Comparison of ENCODE assay signal across 8 mouse cellular contexts in the genomic region with DNA sequence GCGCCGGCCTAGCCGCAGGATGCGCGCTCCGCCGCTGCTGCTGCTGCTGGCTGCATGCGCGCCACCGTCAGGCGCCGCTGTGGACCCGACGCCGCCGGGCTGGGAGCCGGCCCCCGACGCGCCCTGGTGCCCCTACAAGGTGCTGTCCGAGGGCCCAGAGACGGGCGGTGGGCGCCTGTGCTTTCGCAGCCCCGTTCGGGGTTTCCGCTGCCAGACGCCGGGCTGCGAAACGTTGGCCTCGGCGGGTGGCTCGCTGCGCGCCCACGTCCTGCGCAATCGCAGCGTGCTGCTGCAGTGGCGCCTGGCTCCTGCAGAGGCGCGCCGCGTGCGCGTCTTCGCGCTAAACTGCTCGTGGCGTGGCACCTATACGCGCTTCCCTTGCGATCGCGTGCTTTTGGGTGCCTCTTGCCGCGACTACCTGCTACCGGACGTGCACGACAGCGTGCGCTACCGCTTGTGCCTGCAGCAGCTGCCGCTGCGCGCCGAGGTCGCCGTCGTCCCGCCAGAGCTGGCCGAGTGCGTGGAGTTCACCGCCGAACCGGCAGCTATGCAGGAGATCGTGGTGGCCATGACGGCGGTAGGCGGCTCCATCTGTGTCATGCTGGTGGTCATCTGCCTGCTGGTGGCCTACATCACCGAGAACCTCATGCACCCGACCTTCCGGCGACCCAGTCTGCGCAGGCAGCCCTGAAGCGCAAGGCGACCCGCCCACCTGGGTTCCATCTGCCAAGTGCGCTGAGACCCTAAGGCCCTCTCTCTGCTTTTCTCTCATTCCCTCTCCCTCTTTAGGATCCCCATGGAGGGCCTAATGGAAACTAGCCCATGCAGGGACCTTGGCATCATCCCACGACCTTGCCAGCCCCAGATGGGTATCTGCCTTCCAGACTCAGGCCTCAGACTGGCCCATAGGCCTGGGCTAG. TPM values are rescaled to one million over a fixed set of nuclear protein-coding genes. Genes with fewer than 3 reads are reported as not detected.
DNase-seq lines count a peak whose midpoint lies in the region; ATAC-seq and TF ChIP-seq lines count a peak whose summit lies in the region.

No protein-coding gene starts in this region.

- ATAC-seq in hindbrain, embryonic 12.5 days (ENCODE audit: low FRiP score) = peak; percentile 76

- no peak overlapping the region for H3K27ac ChIP-seq in MEL (ENCODE audit: control insufficient read depth, low read depth, low read length)
- H3K27ac ChIP-seq in hindbrain, embryonic 12.5 days = peak overlapping the region; percentile 89

- H3K27me3 ChIP-seq in MEL (ENCODE audit: control insufficient read depth in 1 of 2, insufficient read depth in 2 of 2, low read length in 2 of 2) = peaks cover 0 to 5% of the 10 kb centered on the region in 2 experiments; a peak in 2 of 4 replicates
- peaks cover 25% of the 10 kb centered on the region for H3K27me3 ChIP-seq in hindbrain, embryonic 12.5 days

- TF ChIP-seq RAD21 in MEL (IDR thresholded peaks at IDR 0.05; ENCODE audit: low read depth, low read length) = no peak

- H3K4me3 ChIP-seq in MEL (ENCODE audit: control insufficient read depth in 1 of 2, insufficient read depth in 1 of 2, low read depth in 2 of 2, low read length in 2 of 2) = peak overlapping the region; percentile 53 to 70
- H3K4me3 ChIP-seq in hindbrain, embryonic 12.5 days = peak overlapping the region; percentile 76

- 0 out of 6 replicates have a peak, but pooled peaks of 1 of the 3 experiments have one; percentile 10 for TF ChIP-seq CTCF in MEL (IDR thresholded peaks at IDR 0.05 in 2 of 3, conservative IDR thresholded peaks at IDR 0.05 in 1 of 3; ENCODE audit: control insufficient read depth in 1 of 3, insufficient read depth in 1 of 3, low read depth in 2 of 3, low read length in 3 of 3, poor library complexity in 1 of 3, severe bottlenecking in 1 of 3)

- H3K36me3 ChIP-seq in MEL (ENCODE audit: control insufficient read depth in 1 of 2, insufficient read depth in 2 of 2, low read length in 2 of 2) = peaks cover 0 to 2% of the 10 kb centered on the region in 2 experiments; a peak in 1 of 4 replicates
- no peaks in the 10 kb centered on the region for H3K36me3 ChIP-seq in hindbrain, embryonic 12.5 days

- peak overlapping the region; percentile 89 for H3K4me2 ChIP-seq in hindbrain, embryonic 12.5 days (replicated peaks)

- no peaks in the 10 kb centered on the region for H3K9me3 ChIP-seq in MEL (replicated peaks; ENCODE audit: insufficient read depth, low read length)
- no peaks in the 10 kb centered on the region for H3K9me3 ChIP-seq in hindbrain, embryonic 12.5 days (replicated peaks)

- 1% methylated on average over 90 of the region's 92 CpGs for WGBS in hindbrain, embryonic 12.5 days

- DNase-seq in MEL (ENCODE audit: low read depth, low spot score) = peak; percentile 67
- peak; percentile 72 for DNase-seq in cerebellum, adult 8-10 months
- DNase-seq in frontal cortex, adult 2 months (ENCODE audit: extremely low spot score in 1 of 2, low spot score in 1 of 2) = peak; percentile 57 to 83
- DNase-seq in layer of hippocampus, postnatal 36 days = peak; percentile 75 to 81
- DNase-seq in lung, postnatal 10 days = peak; percentile 71
- DNase-seq in ovary, postnatal 14 days (ENCODE audit: low spot score) = peak; percentile 46
- peak; percentile 87 for DNase-seq in thymus, postnatal 0 days (ENCODE audit: low spot score)

- peak overlapping the region; percentile 68 for H3K9ac ChIP-seq in MEL (ENCODE audit: control insufficient read depth, low read depth, low read length, poor library complexity, severe bottlenecking)
- peak overlapping the region; percentile 84 for H3K9ac ChIP-seq in hindbrain, embryonic 12.5 days

- H3K79me2 ChIP-seq in MEL (ENCODE audit: control insufficient read depth, insufficient read depth, low read length, poor library complexity) = no peaks in the 10 kb centered on the region; the same call in 1 of the 2 replicates

- TF ChIP-seq EP300 in MEL (IDR thresholded peaks at IDR 0.05; ENCODE audit: low read depth in 1 of 2, low read length in 2 of 2) = no peak

- 0 out of 4 replicates have a peak, but pooled peaks of 1 of the 2 experiments have one; percentile 36 for TF ChIP-seq POLR2A in MEL (IDR thresholded peaks at IDR 0.05; ENCODE audit: control insufficient read depth in 1 of 2, insufficient read depth in 1 of 2, low read depth in 1 of 2, low read length in 2 of 2, poor library complexity in 1 of 2)

- peaks cover 0 to 9% of the 10 kb centered on the region in 2 experiments; a peak in 1 of 4 replicates for H3K4me1 ChIP-seq in MEL (ENCODE audit: control insufficient read depth in 1 of 2, insufficient read depth in 2 of 2, low read length in 2 of 2)
- peaks cover 21% of the 10 kb centered on the region for H3K4me1 ChIP-seq in hindbrain, embryonic 12.5 days

TF ChIP-seq in MEL, 35 proteins besides CTCF, POLR2A, EP300 and RAD21:
- TF ChIP-seq NELFE (IDR thresholded peaks at IDR 0.05; ENCODE audit: low read depth, low read length) = 0 out of 2 replicates have a peak, but pooled peaks have one; percentile 12
- TF ChIP-seq TCF12 (IDR thresholded peaks at IDR 0.05; ENCODE audit: low read depth, low read length) = no peak
- peak; percentile 69 for TF ChIP-seq MAX (IDR thresholded peaks at IDR 0.05; ENCODE audit: low read length)
- TF ChIP-seq SIN3A (IDR thresholded peaks at IDR 0.05; ENCODE audit: low read length) = 0 out of 2 replicates have a peak, but pooled peaks have one; percentile 2
- TF ChIP-seq NRF1 (IDR thresholded peaks at IDR 0.05; ENCODE audit: insufficient read depth, low read depth, low read length, poor library complexity, severe bottlenecking) = peak; percentile 67
- TF ChIP-seq POLR2AphosphoS2 (IDR thresholded peaks at IDR 0.05; ENCODE audit: low read length) = no peak

RNA-seq across cellular contexts. Expression of gene Fndc10, which starts 0.6 kb away (rescaled TPM):
- total RNA-seq in MEL (2012; rRNA removed) = 1.1 and 2.6 TPM in 2 replicates
- 1 to 10 TPM in 1 of 2 experiments, not detected in 1; 5.9 TPM for polyA plus RNA-seq in MEL (2012; ENCODE audit: insufficient read depth in 1 of 2, insufficient read length in 2 of 2, low read depth in 1 of 2, low replicate concordance in 2 of 2, missing spikeins in 1 of 2)
- polyA plus RNA-seq in frontal cortex, adult 2 months (2012; rRNA removed) = 52.0 and 57.4 TPM in 2 replicates
- polyA plus RNA-seq in hindbrain, embryonic 12.5 days (2016; fragmentation: Nextera tagmentation; extraction: Ambion mirVana) = 10.4 and 10.9 TPM in 2 replicates
- total RNA-seq in layer of hippocampus, postnatal 36 days (2021) = 10 to 100 TPM; 21.8 to 23.0 TPM
- 4.4 and 5.2 TPM in 2 replicates for polyA plus RNA-seq in thymus, postnatal 0 days (2015; fragmentation: Nextera tagmentation; extraction: Ambion mirVana)

RNA-seq across cellular contexts. Expression of gene Ssu72, which starts 9.9 kb away (rescaled TPM):
- 160 and 170 TPM in 2 replicates for total RNA-seq in MEL (2012; rRNA removed)
- 100 to 1,000 TPM; 140 to 267 TPM for polyA plus RNA-seq in MEL (2012; ENCODE audit: insufficient read depth in 1 of 2, insufficient read length in 2 of 2, low read depth in 1 of 2, low replicate concordance in 2 of 2, missing spikeins in 1 of 2)
- polyA plus RNA-seq in frontal cortex, adult 2 months (2012; rRNA removed) = 134 and 142 TPM in 2 replicates
- polyA plus RNA-seq in hindbrain, embryonic 12.5 days (2016; fragmentation: Nextera tagmentation; extraction: Ambion mirVana) = 140 and 144 TPM in 2 replicates
- total RNA-seq in layer of hippocampus, postnatal 36 days (2021) = 10 to 100 TPM; 78.3 to 82.6 TPM
- 194 and 202 TPM in 2 replicates for polyA plus RNA-seq in thymus, postnatal 0 days (2015; fragmentation: Nextera tagmentation; extraction: Ambion mirVana)

RNA-seq across cellular contexts. Expression of gene Mib2, which starts 25.7 kb away (rescaled TPM):
- 21.4 and 27.7 TPM in 2 replicates for total RNA-seq in MEL (2012; rRNA removed)
- polyA plus RNA-seq in MEL (2012; ENCODE audit: insufficient read depth in 1 of 2, insufficient read length in 2 of 2, low read depth in 1 of 2, low replicate concordance in 2 of 2, missing spikeins in 1 of 2) = 10 to 100 TPM in 1 of 2 experiments, not detected in 1; 38.3 TPM
- 136 and 143 TPM in 2 replicates for polyA plus RNA-seq in frontal cortex, adult 2 months (2012; rRNA removed)
- 32.5 and 39.1 TPM in 2 replicates for polyA plus RNA-seq in hindbrain, embryonic 12.5 days (2016; fragmentation: Nextera tagmentation; extraction: Ambion mirVana)
- total RNA-seq in layer of hippocampus, postnatal 36 days (2021) = 100 to 1,000 TPM in 1 of 2 experiments, 10 to 100 TPM in 1; 96.8 to 109 TPM
- polyA plus RNA-seq in thymus, postnatal 0 days (2015; fragmentation: Nextera tagmentation; extraction: Ambion mirVana) = 14.2 and 14.4 TPM in 2 replicates

RNA-seq across cellular contexts. Expression of gene Tmem240, which starts 39.9 kb away (rescaled TPM):
- 0.13 and 0.27 TPM in 2 replicates for total RNA-seq in MEL (2012; rRNA removed)
- under 1 TPM in 1 of 2 experiments, not detected in 1; 0.33 TPM for polyA plus RNA-seq in MEL (2012; ENCODE audit: insufficient read depth in 1 of 2, insufficient read length in 2 of 2, low read depth in 1 of 2, low replicate concordance in 2 of 2, missing spikeins in 1 of 2)
- polyA plus RNA-seq in frontal cortex, adult 2 months (2012; rRNA removed) = 62.9 and 63.6 TPM in 2 replicates
- polyA plus RNA-seq in hindbrain, embryonic 12.5 days (2016; fragmentation: Nextera tagmentation; extraction: Ambion mirVana) = 5.3 and 5.5 TPM in 2 replicates
- 10 to 100 TPM; 34.7 to 35.1 TPM for total RNA-seq in layer of hippocampus, postnatal 36 days (2021)
- 1.1 and 1.4 TPM in 2 replicates for polyA plus RNA-seq in thymus, postnatal 0 days (2015; fragmentation: Nextera tagmentation; extraction: Ambion mirVana)

RNA-seq across cellular contexts. Expression of gene Mmp23, which starts 41.6 kb away (rescaled TPM):
- 1.6 and 1.8 TPM in 2 replicates for total RNA-seq in MEL (2012; rRNA removed)
- 1 to 10 TPM in 1 of 2 experiments, not detected in 1; 2.4 TPM for polyA plus RNA-seq in MEL (2012; ENCODE audit: insufficient read depth in 1 of 2, insufficient read length in 2 of 2, low read depth in 1 of 2, low replicate concordance in 2 of 2, missing spikeins in 1 of 2)
- 4.6 TPM in 2 replicates for polyA plus RNA-seq in frontal cortex, adult 2 months (2012; rRNA removed)
- polyA plus RNA-seq in hindbrain, embryonic 12.5 days (2016; fragmentation: Nextera tagmentation; extraction: Ambion mirVana) = 3.9 and 5.9 TPM in 2 replicates
- 1 to 10 TPM; 3.9 to 6.4 TPM for total RNA-seq in layer of hippocampus, postnatal 36 days (2021)
- polyA plus RNA-seq in thymus, postnatal 0 days (2015; fragmentation: Nextera tagmentation; extraction: Ambion mirVana) = 7.5 and 8.3 TPM in 2 replicates
